Mouse (Mus musculus): Measurements from ENCODE around the gene Gatd1.

The Gatd1 gene

DNA sequence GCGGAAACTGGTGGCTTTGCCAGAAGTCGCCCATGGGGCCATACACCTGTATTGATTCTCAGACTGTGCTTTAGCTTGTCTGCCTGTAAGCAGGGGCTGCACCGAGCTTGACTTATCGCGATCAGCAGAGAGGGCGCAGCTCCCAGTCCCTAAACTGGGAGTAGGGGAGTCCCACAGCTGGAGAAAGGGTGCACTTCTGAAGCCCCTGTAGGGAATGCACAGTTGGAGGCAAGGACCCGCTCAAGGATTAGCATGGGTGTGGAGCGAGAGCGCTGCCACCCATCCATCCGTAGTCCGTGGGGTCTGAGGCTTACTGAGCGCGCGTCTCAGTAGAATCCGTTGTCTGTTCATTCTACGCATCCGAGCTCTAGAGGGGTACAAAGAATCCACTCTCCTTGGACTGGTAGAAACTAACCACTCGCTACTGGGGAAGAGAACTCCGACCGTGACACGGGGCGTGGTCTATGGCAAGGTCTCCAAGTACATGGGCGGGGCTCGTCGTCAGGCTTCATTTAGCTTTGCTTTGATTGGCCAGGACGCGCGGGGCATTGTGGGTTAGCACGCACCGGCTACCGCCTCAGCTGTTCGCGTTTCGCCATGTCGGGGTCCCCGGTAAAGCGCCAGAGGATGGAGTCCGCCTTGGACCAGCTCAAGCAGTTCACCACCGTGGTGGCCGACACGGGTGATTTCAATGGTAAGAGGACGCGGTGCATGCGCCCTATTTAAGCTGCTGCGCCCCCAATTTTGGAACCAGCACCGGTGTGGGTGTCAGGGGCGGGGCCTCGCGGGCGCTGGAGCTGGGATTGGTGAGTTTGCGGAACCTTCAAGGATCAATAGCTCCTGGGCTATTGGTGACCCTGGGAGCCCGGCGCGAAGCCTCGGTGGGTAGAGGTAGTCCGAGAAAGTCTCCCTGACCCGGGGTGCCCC lies 22.0 kb downstream of the Gatd1 start, which contains the start of gene Taldo1:
TSS of gene Taldo1 (plus strand) at position 575 of the 927 bp plus-strand sequence.
- in situ Hi-C loops (cut with MboI, MseI): no loop called here

DNA sequence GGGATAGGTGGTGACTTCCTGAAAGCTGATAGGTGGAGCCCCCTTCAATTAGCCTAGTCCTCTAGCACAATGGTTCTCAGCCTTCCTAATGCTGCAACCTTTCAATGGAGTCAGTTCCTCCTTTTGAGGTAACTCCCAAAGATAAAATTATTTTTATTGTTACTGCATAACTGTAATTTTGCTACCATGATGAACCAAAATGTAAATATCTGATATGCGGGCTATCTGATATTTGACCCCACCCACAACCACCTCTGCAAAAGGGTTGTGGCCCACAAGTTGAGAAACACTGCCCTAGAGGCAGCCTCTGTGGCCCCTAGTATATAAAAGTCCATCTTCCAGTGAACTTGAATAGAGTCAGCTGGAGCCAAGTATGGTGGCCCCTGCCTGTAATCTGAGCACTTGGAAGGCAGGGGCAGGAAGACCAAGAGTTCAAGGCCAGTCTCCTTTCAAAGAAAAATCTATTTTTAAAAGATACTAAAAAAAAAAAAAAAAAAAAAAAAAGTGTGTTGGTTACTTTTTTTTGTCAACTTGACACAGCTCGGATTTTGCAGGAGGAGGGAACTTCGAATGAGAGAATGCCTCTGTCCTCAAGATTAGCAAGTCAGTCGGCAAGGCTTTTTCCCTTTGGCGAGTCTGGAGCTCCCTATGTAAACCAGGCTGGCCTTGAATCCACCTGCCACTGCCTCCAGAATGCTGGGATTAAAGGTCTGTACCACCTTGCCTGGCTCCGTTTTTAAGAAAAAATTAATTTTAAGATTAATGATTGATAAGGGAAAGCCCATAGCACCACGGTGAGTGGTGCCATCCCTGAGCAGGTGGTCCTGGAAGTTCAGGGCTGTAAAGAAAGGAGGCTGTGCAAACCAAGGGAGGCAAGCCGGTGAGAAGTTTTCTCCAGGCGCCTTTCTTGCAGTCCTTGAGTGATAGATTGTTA lies 23.3 kb downstream of the Gatd1 start:
- in situ Hi-C loops (cut with MboI, MseI): no loop called here

DNA sequence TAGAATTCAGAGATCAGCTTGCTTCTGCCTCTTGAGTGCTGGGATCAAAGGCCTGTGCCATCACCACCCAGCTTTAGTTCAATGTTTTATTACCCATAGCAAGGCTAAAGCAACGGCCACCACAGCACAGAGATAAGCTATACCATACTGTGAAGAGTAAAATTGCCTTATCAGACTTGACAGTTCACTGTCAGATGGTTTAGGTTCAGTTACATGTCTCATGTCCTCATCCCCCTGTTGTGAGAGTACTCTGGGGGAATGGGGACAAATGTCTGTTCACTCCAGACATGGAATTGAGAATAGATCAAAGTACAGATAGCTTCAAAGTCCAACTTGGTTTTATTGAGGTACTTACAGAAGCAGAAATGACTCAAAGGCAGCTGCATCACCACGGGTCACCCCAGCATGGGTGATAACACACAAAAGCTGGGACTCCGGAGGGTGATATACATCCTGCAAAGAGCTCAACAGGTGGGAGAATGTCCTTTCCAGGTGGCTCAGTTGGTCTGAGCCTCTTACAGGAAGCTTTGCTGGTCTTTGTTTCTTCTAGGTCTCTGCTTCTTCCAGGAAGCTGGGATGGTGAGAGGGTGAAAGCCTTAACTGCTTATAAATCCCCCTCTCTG lies 25.3 kb downstream of the Gatd1 start:
- in situ Hi-C loops (cut with MboI, MseI): no loop called here

DNA sequence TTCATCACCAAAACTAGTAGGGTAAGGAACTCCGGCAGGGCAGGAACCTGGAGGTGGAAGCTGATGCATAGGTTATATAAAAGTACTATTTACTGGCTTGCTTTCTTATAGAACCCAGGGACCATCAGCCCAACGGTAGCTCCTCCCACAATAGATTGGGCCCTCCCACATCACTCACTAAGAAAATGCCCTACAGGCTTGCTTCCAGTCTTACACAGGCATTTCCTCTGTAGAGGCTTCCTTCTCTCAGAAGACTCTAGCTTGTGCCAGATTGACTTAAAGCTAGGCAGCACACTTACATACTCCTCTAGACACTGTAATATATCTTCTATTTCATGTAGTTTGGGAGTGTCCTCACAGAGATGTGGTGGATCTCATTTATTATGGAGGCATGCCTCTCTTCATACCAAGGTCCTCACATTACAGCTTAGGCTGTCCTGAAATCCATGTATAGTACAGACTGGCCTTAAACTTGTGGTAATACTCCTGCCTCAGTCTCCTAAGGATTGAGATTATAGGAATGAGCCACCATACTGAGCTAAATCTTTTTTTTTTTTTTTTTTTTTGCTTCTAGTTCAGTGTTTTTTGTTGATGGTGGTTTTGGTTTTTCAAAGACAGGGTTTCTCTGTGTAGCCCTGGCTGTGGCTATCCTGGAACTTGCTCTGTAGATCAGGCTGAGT lies 26.0 kb downstream of the Gatd1 start:
- in situ Hi-C loops (cut with MboI, MseI): no loop called here

DNA sequence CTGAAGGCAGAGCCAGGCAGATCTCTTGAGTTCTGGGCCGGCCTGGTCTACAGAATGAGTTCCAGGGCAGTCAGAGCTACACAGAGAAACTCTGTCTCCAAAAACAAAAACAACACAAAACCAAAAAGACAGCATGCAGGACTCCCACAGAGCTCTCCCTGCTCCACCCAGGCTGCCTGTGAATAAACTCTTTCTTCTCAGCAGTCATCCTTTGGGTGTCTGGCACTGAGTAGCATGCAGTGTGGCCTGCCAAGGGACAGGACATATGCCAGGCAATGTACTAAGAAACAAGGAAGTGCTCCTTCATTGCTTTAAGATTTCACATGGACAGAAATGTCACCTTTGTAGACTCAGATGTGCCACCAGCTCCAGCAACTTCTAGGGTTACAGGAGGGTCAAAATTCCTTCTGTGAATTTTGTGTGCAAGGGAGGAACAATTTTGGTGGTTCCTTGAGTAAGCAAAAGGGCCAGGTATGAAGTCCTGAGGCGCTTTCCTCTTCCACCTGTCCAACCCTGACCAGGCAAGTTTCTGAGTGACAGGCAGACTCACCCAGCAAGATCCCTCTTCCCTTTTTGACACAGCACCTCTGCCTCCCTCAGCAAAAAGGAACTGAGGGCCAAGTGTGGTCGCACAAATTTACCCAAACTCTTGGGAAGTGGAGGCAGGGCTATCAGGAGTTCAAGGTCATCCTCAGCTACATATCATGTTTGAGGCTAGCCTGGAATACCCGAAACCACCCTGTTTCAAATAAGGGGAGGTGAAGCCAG lies 32.7 kb downstream of the Gatd1 start:
- in situ Hi-C loops (cut with MboI, MseI): no loop called here

DNA sequence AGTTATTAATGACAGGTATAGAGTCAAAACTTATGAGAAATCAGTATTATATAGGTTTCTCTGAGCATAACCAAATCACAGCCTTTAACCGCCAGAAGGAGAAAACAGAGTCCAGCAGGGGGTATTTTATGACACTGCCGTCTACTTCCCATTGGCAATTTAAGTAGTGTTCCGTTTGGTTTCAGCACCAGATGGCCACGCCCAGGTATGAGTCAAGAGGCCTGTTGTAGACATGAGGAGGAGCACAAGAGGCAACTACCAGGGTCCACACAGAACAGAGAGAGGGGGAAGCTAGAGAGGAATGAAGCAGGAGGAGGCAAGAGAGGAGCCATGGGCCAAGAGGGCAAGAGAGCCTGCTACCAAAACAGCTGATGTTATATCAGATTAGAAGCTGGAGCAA lies 34.4 kb downstream of the Gatd1 start:
- in situ Hi-C loops (cut with MboI, MseI): no loop called here

DNA sequence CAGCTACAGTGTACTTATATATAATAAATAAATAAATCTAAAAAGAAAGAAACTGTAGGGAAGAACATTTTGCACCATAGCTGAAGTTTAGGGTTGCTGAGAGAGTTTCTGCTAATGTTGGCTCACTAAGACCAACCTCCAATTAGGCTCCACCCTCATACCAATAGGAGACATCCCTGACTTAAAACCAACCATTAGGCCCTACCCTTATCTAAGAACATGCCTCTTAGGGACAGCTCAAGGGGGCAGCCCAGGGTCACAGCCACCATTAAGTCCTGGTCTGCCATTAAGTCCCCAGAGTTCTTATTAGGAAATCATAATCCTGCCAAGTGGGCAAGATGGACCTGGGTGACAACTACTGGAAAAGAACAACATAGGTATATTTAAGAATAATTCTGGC lies 39.5 kb downstream of the Gatd1 start:
- in situ Hi-C loops (cut with MboI, MseI): no loop called here

DNA sequence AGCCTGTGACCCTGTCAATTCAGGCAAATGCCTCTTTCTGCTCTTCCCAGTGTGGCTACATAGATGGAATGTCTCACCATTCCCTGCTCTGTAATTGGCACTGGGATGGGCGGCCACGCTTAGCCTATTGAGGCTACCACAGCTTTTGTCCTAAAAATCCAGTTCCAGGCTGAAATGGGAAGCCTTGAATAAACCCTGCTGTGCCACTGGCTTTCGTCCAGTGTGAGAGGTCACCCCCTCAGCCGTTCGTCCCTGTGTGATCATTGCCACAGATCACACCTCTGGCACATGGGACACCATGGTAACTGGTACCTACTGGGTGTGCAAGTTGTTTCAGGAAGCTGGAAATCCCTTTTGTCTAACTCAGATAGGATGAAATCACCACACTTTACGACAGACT lies 40.3 kb downstream of the Gatd1 start:
- in situ Hi-C loops (cut with MboI, MseI): no loop called here

DNA sequence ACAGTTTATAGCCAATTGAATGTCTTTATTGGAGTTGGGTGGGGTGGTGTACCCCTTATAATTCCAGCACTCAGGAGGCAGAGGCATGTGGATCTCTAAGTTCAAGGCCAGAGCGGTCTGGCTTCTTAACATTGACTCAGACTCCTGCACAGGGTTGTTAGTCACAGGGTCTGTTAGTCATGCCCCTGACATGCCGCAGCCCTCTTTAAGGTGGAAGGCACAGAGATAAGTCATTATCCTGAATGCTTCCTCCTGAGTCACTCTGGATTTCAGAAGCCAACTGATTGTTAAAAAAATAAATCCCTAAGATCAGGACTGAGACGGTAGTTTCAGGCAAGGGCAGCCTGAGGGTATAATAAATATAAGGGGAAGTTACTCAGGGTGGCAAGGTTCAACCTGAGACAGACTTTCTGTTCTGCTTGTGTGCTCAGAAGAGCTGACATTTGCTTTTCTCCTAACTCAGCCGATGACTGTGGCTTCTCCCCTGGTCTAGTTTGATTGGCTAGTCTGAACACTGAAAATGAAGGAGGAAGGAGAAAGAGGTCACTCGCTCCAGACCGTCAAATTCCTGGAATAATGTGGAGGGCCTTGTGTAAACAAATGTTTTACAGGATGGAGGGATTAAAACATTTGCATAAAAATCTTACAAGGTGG lies 41.9 kb downstream of the Gatd1 start:
- in situ Hi-C loops (cut with MboI, MseI): no loop called here

DNA sequence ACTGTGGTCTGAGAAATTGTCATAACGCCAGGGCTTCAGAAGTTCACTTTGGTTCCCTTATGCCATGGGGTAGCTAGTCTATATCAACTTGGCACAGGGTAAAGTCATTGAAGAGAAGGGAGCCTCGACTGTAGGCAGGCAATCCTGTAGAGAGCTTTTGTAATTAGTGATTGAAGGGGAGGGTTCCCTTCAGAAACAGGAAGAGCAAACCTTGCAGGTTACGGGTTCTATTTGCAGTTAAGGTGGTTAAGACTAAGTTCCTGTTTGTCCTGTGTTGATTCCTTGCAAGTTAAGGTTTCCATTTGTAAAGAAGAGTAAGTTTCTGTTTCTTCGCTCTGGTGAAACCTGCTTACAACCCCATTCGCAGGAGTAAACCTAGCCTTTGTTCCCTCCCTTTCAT lies 44.0 kb downstream of the Gatd1 start:
- in situ Hi-C loops (cut with MboI, MseI): no loop called here

DNA sequence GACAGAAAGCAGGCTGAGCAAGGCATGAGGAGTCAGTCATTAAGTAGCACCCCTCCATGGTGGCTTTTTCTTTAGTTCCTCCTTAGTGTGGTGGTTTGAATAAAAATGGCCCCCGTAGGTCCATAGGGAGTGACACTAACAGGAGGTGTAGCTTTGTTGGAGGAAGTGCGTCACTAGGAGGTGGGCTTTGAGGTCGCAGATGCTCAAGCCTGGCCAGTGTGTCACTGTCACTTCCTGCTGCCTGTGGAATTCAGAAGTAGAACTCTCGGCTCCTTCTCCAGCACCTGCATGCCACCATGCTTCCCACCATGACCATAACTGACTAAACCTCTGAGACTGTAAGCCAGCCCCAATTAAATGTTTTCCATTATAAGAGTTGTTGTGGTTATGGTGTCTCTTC lies 46.6 kb downstream of the Gatd1 start:
- in situ Hi-C loops (cut with MboI, MseI): no loop called here

DNA sequence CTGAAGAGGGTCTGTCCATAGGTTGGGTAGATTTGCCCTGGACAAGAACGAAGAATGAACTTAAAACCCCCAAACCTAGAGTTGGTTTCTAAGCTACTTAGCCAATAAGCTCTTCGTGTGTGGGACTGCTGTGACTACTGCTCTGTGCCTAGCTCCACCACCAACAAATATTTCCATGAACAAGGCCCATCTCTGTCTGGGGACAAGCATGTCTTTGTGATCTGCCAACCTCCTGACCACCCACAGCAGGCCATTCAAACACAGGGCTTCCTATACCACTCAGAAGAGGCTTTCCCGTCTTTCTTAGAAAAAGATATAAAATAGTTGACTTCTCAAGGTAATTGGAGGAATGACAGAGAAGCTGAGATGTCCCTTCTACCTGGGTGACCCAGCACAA lies 48.9 kb downstream of the Gatd1 start:
- in situ Hi-C loops (cut with MboI, MseI): no loop called here

DNA sequence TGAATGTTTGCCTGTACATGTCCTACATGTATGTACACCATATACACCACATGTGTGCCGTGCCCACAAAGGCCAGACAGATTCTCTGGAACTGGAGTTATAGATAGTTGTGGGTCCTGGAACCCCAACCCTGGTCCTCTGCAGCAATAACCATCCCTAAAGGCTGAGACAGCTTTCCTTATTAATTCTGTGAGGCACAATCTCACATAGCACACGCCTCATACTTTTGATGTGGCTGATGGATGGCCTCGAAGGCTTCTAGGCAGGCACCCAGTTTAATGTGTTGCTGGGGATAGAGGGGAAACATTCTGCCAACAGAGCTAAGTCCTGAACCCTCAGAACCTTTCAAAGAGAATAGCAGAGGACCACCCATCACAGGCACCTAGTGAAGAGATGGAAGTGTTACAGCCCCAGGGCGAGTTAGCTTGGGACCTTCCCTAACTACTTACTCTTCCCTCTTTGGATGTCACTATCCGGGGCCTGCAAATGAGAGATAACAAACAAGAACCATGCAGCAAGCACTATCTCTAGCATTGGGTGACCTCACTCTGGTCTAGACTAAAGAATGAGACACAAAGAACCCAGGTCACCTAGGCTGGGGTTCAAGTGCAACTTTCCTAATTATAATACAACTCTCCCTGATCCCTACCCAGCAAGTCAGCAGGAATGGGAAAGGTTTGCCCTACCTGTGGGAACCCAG lies 49.4 kb downstream of the Gatd1 start:
- in situ Hi-C loops (cut with MboI, MseI): no loop called here

DNA sequence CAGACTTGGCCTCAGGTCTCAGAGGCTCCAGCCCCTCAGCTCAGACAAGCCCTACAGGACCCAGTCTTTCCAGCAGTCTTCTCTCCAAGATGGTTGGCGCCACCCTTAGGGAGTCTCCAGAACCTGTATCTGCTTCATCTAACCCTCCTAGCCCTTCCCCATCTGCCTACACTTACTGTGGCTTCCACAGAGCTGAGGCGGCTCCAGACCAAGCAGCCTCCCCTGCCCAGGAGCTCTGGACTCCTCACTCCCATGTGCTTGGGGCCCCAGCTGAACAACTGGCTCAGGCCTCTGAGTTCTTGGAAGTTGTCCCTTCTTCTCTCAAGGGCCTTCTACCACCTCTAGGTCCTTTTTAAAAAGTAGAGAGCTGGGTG lies 50.2 kb downstream of the Gatd1 start:
- in situ Hi-C loops (cut with MboI, MseI): no loop called here

DNA sequence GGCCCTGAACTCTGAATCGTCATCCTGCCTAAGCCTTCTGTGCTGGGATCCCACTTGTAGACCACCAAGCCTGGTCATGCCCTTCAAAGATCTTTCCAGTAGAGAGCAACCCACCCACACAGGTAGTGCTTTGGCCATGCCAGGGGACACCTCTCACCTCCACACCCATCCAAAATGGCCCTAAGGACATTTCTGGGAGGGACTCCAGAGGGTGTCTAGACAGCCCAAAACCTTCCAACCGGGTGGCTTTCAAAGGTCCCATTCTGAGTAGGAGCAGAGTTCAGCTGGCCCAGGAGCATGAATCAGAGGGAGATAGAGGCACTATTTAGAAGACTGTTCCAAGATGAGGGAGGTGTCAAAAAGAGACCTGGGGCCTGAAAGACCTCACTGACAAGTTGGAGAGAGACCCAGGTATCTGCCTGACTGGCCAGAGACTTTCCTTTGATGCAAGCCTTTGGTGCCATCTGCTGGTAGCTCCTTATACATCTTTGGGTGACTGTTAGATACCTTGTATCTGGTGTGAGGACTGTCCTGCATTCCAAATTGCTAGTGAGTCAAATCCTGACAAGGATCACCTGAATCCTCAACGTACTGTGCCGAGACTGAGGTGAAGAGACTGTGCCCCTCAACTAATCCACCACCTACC lies 50.7 kb downstream of the Gatd1 start:
- in situ Hi-C loops (cut with MboI, MseI): no loop called here

DNA sequence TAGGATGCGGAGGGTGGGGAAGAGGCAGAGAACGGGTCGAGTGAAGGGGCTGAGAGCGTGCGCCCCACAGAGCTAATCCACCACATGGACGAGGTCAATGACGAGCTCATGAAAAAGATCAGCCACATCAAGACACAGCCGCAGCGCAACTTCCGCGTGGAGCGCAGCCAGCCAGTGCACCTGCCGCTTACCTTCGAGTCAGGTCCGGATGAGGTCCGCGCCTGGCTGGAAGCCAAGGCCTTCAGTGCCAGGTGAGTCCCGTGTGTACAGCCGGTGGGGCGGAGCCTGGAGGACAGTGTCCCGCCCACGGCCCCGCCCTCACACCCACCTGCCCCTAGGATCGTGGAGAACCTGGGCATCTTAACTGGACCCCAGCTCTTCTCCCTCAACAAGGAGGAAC lies 52.4 kb downstream of the Gatd1 start:
- in situ Hi-C loops (cut with MboI, MseI): no loop called here
